Mouse (Mus musculus) spleen, postnatal 36 days (tissue): ENCODE data around the gene Trim27.
A peak's percentile ranks its signal among the peaks of the same experiment; 100 is the strongest.

Experiments
- DNase-seq, 2 experiments: peaks; one replicate each; pipeline ENCODE4 v3.0.0; 2022; ENCODE audit warnings: low spot score in 2 of 2, mixed read lengths in 1 of 2

Gene Trim27

DNA sequence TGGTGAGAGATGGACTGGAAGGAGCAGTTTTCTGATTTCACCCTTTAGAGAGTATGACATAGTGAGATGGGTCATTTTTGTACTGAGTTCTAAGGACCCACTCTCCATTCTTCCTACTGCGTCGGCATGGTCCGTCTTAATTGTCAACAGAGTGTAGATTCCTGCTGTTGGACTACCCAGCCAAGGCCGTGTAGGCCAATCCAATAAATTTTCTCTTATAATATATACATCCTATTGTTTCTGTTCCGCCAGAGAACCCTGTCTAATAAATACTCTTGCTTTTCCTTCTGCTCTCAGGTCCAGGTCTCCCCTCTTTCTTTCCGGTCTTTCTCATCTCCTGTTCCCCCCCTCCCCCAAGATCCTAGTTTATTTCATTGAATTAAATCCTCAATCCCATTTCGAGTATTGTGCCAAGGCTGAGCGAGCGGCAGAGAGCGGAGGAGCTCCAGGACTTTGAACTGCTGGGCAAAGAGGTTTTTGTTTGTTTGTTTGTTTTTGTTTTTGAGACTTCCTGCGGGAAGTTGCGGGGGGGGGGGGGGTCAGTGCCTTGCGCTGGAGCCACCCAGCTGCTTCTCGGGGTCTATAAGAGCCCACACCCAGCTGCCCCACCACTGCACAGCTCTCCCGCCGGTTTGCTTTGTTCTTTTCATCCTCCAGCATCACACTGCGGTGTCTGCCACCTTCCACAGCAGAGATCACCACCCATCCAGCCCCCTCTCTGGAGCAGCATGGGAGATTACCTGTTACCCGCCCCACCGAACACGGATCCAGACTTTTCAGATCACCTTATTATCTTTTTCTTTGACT is 42.6 kb downstream of the Trim27 start:
- no peak for DNase-seq

DNA sequence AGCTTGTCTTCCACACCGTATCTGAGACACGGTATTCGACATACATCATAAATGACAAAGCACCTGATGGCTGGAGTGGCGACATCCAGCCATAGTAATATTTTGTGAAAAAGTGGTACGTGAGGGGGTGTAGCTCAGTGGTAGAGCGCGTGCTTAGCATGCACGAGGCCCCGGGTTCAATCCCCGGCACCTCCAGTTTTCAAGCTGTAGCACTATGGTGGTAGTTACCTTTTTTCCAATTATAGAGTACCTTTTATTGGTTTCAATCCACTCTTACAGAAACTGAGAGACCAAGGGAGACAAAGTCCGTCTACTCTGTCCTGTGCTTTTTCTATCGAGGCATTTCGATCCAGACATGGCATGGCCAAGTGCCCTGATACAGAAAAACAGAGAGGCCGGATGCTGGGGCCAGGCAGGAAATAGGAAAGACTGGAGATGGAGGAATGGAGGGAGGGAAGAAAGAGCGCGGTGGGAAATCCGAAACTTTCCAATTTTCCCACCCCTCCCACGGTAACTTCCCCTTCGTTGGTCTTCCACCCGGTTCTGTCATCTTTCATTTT is 43.3 kb downstream of the Trim27 start:
- peak; percentile 72 to 79 for DNase-seq

DNA sequence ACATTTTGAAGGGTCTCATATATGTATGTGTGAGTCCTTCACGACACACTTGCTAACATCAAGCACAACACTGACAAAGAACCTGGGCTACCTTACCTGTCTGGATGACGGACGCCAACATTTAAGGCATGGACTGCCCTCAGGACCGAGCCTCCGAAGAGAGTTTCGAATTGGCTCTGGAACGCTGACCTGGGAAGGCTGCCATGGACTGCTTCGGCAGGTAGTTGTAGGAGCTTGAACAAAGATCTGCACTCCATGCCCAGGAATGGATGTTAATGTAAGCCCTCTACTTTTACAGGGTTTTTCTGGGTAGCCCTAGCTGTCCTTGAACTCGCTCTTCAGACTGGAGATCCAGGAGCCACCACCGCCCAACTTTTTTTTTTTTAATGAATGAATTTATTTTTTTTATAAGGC is 44.0 kb downstream of the Trim27 start:
- DNase-seq: no peak

DNA sequence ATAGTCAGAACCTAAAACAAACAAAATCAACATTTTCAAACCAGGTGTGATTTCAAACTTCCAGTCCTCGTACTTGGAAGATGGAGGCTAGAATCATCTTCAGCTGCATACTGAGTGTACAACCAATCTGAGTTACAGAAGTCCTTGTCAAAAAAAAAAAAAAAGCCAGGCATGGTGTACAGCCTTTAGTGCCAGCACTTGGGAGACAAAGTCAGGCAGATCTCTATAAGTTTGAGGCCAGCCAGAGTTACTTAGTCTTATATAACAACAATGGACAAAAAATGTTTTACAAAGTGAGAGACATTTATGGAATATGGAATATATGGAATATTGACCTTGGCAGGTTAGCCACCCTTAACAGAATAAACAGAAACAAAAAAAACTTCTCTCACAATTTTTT is 45.1 kb downstream of the Trim27 start:
- no peak for DNase-seq

DNA sequence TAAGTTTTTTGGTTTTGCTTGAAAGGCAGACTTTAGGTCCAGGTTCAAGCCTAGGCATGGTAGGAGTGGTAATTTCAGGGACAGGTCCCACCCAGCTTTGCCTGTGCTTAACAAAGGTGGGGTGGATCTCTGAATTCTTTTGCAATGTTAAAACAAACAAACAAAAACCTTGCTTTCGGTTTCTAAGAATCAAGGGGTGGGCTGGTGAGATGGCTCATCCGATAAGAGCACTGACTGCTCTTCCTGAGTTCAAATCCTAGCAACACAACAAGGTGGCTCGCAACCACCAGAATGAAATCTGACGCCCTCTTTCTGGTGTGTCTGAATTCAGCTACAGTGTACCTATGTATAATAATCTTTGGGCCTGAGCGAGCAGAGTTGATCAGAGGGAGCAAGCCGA is 46.0 kb downstream of the Trim27 start:
- no peak for DNase-seq

DNA sequence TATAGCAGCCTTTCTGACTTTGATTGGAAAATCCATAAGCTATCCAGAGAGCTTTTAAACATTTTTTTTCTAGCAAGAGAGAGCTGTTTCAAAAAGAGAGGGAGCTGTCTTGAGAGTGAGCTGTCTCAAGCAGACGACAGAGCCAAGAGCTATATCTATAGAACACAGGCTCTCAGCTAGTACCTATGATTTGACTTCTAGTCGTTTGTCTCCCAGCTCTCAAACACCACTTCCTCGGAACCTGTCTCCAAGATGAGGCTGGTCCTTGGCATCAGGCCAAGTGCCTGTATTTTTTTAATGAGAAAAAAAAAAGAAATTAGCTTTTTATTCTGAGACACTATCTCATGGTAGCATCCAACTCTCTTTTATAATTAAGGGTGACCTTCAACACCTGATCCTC is 46.8 kb downstream of the Trim27 start:
- no peak for DNase-seq

DNA sequence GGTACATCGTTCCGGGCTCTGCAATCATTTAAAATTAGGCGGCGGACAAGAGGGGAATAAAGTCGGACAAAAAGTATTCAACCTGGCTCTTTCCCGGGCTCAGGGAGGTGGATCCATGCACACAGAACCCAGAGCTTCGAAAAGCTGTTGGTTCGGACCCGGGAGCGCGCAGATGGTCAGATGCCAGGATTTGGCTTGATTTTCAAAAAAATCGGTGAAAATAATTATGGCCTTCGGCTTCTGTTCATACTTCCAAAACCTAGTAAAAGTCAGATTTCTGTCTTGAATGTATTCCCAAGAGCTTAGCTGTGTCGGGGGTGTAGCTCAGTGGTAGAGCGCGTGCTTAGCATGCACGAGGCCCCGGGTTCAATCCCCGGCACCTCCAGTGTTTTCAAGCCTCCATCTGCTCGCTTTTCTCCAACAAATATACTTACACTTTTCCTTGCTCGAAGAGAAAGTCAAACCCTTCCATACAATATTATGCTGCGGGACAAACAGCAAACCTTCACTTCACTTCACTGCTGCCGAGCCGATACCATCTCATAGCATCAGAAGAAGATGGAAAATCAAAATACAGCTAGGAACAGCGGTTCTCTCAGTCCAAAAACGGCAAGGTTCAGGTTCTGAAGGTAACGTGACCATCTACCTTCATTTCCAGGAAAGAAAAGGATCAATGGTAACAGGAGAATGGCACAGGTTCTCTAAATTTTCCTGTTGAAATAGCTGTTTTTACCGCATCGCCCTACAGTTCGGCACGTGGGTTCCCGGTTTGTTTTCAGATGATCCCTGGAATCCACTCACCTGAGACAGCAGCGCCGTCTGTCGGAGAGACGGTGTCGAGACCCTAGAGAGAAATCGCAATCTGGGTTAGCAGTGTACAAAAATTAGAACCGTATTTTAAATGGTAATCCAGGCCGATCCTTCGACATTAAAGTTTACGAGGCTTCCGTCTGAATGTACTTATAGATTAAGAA is 54.8 kb downstream of the Trim27 start:
- DNase-seq: peak; percentile 59 to 71

DNA sequence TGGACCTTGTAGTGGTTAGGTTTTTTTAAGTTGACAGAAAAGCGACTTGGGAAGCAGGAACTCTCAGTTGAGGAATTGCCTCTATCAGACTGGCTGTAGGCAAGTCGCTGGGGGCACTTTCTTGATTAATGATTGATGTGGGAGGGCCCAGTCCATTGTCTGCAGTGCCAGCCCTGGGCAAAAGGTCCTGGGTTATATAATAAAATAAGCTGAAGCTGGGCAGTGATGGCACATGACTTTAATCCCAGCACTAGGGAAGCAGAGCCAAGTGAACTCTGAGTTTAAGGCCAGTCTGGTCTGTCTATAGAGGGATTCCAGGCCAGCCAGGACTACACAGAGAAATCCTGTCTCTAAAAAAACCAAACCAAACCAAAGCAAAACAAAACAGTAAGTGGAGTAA is 57.5 kb downstream of the Trim27 start:
- DNase-seq: no peak

DNA sequence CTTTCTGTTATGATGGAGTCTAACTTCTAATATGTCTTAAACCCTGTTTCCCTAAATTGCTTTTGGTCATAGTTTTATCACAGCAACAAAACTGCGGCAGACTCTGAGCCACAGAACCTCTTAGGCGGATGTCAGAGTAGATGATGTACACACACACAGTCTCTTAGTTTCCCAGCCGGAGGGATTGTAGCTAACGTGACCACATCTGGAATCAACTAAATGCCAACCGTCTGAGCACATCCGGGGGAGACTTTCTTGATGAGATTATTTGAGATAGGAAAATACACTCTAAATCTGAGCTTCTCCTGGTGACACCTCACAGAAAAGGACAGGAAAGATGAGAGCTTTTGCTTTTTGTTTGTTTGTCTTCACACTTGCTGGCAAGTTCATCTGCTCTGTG is 57.9 kb downstream of the Trim27 start:
- DNase-seq: no peak

DNA sequence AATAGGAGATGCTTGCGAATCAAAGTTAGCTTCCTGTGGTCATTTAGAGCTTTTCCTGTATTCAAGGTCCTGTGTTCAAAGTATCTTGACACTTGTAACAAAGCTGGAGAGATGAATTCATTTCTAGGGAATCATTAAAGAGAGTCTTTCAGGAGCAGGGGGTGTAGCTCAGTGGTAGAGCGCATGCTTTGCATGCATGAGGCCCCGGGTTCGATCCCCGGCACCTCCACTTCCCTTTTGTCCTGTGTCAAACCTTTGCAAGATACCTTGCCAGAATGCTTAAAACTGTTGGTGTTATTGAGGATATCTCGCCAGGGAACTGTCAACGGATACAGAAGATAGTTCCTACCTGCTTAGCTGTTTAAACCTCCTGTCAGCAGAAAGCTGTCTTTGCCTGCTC is 61.5 kb downstream of the Trim27 start:
- no peak for DNase-seq

DNA sequence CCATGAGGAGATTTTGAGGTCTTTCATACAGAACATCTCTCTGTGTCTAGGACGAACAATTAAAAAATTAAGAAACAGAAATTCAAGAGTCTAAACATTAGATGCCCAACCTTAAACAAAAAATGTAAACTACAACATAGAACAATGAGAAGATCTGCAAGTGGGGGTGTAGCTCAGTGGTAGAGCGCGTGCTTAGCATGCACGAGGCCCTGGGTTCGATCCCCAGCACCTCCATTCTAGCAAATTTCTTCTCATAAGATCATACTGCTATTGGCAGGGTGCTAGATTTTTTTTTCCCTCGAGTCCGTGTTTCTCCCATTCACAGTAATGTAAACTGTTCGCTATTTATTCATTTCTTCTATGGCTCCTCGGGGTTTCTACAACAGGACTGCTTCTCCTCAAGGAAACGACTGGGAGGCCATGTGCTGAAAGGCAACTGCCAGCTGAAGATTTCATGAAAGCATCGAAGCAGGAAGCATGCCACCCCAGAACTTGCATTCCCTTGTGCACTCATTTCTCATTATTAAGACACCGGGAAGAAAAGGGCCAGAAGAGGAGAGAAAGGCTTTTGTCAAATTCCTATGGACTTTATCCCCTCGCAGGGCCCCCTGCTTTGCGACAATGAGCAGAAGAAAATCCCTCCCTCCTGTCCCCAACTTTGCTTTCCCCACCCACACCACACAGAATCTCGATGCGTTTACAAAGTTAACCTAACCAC is 63.3 kb downstream of the Trim27 start:
- DNase-seq: no peak

DNA sequence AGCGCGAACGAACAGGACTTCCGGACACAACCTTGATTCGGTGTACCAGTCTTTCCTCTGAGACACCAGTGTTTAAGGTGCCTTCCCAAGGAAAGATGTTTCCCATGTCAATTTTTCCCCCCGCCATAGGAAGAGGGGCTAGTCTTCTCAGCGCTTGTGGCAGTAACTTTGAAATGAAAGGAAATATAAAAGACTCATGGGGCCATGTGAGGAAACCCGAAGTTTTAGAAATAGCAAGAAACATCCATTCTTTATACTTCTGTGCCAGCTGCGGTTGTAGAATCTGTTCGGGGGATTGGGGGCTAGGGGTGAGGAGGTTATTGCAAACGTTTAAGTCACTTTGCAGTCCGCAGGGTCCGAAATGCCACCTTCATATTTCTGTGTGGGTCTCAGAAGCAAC is 64.0 kb downstream of the Trim27 start:
- no peak for DNase-seq

DNA sequence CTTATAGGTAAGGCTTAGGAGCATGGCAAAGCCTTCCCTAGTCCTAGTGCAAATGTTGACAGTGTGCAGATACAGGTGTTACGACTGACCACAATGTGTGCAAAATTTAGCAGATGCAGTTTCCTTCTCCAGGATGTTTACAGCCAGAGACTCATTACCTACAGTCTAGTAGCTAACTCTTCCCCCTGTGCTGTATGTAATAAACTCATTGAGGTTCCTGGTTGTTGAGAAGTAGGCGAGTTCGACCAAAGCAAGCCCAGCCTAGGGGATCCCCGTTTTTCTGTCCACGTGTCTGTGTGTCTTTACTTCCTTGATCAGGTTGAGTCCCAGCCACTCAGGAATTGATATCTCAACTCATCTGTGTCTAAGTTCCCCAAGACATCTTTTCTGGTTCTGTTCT is 64.8 kb downstream of the Trim27 start:
- DNase-seq: no peak
